Mouse (Mus musculus) neural tube, embryonic 11.5 days (tissue): ENCODE results near the gene Lrrc26. TPM values are rescaled to one million over a fixed set of nuclear protein-coding genes. Genes with fewer than 3 reads are reported as not detected.

ENCODE experiments used
- ATAC-seq: fragments of 200-750 bp; cut with Nextera tagmentation; 2 replicates; pipeline ENCODE4 v1.8.0; 2017; ENCODE audit warnings: moderate number of reproducible peaks, mild to moderate bottlenecking, moderate TSS enrichment, moderate library complexity; ENCODE audit not compliant: insufficient read depth, low FRiP score, low TSS enrichment
- DNase-seq: peaks from one replicate; pipeline ENCODE4 v3.0.0-alpha.2; 2015; ENCODE audit warnings: low spot score
- H3K27ac ChIP-seq: fragments of 300-500 bp; sonication (generic); 2 replicates; pipeline ENCODE4 v1.5.1; 2014; ENCODE audit warnings: low read depth, mild to moderate bottlenecking, low read length
- H3K27me3 ChIP-seq: fragments of 300-500 bp; sonication (generic); 2 replicates; pipeline ENCODE4 v1.6.1; 2014; ENCODE audit warnings: mild to moderate bottlenecking, low read length, mixed read lengths; ENCODE audit not compliant: control insufficient read depth, insufficient read depth
- H3K36me3 ChIP-seq: fragments of 300-500 bp; sonication (generic); 2 replicates; pipeline ENCODE4 v1.6.1; 2014; ENCODE audit warnings: mild to moderate bottlenecking, low read length, moderate library complexity, mixed read lengths; ENCODE audit not compliant: control insufficient read depth, insufficient read depth
- H3K4me1 ChIP-seq: fragments of 300-500 bp; sonication (generic); 2 replicates; pipeline ENCODE4 v1.6.1; 2014; ENCODE audit warnings: low read length, mixed read lengths; ENCODE audit not compliant: control insufficient read depth, insufficient read depth
- H3K4me2 ChIP-seq: fragments of 300-500 bp; sonication (generic); 2 replicates; pipeline ENCODE4 v1.6.1; 2014; ENCODE audit warnings: low read depth, mild to moderate bottlenecking, moderate library complexity
- H3K4me3 ChIP-seq: fragments of 300-500 bp; sonication (generic); 2 replicates; pipeline ENCODE4 v1.5.1; 2014; ENCODE audit warnings: low read depth, low read length
- H3K9ac ChIP-seq: fragments of 300-500 bp; sonication (generic); 2 replicates; pipeline ENCODE4 v1.6.1; 2014; ENCODE audit warnings: mild to moderate bottlenecking, low read length
- H3K9me3 ChIP-seq: fragments of 300-500 bp; sonication (generic); 2 replicates; pipeline ENCODE4 v1.6.1; 2016; ENCODE audit warnings: low read length; ENCODE audit not compliant: control insufficient read depth
- WGBS: fragments of 180-500 bp; shearing (Covaris S2); extraction: QIAGEN DNeasy Blood & Tissue Kit; methylation state at CpG from one replicate; pipeline ENCODE4 v1.1.7; 2014; 5-methylcytosine and 5-hydroxymethylcytosine counted together
- polyA plus RNA-seq: library from polyadenylated mRNA; unstranded; fragments of >200 nt; fragmentation: Nextera tagmentation; extraction: Ambion mirVana; gene quantifications from 2 replicates; pipeline ENCODE4 v1.2.1, GENCODE M21; 2014

Gene Lrrc26
- polyA plus RNA-seq, 1 experiment from 2014 or later: not detected

DNA sequence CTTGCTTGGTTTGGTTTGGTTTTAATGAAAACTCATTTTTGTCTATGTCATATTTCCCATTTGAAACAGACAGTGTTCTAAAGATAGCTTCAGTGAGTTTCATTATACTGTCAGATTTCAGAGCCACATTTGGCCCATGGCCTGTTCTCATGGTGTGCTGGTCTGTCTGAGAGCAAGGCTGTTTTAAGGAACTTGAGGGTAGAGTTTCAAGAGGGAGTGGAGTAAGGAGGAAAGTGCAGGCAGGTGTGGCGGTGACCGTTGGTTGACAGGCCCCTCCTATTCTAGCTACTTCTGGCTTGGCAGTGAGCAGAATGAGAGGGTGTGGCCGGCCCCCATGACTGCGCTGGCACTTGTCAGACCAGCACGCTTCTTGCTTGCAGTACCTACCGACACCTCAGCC is 48.6 kb downstream of the Lrrc26 start:
- Histone ChIP-seq H3K4me3 (no peak overlapping the region), H3K27me3 (no peaks in the 10 kb centered on the region), H3K36me3 (peaks cover 13% of the 10 kb centered on the region), H3K4me2 (no peak overlapping the region), H3K9me3 (no peaks in the 10 kb centered on the region), H3K4me1 (peaks cover 2% of the 10 kb centered on the region), H3K27ac (no peak overlapping the region), H3K9ac (no peak overlapping the region)
- WGBS: 94% methylated on average over 6 of the region's 6 CpGs
- DNase-seq (no peak), ATAC-seq (no peak)

Other genes starting within 250 kb of the Lrrc26 start
- 52.6 and 56.1 TPM in 2 replicates for gene Nsmf, start 235.6 kb upstream of the Lrrc26 start, polyA plus RNA-seq
- not detected in 2 replicates for gene Entpd8, start 209.6 kb upstream of the Lrrc26 start, polyA plus RNA-seq
- 0.29 TPM in 1 of 2 replicates, not detected in the other for gene Noxa1, start 194.8 kb upstream of the Lrrc26 start, polyA plus RNA-seq
- gene Nrarp, start 109.2 kb upstream of the Lrrc26 start, polyA plus RNA-seq: 53.7 and 57.8 TPM in 2 replicates
- gene Tor4a, start 93.0 kb upstream of the Lrrc26 start, polyA plus RNA-seq: 1.6 and 1.9 TPM in 2 replicates
- 94.8 and 99.8 TPM in 2 replicates for gene Nelfb, start 78.4 kb upstream of the Lrrc26 start, polyA plus RNA-seq
- not detected in 2 replicates for gene Stpg3, start 75.3 kb upstream of the Lrrc26 start, polyA plus RNA-seq
- gene Fam166a, start 71.2 kb upstream of the Lrrc26 start, polyA plus RNA-seq: not detected in 2 replicates
- 515 and 528 TPM in 2 replicates for gene Tubb4b, start 65.2 kb upstream of the Lrrc26 start, polyA plus RNA-seq
- not detected in 2 replicates for gene Slc34a3, start 55.6 kb upstream of the Lrrc26 start, polyA plus RNA-seq
- not detected in 2 replicates for gene Rnf224, start 53.1 kb upstream of the Lrrc26 start, polyA plus RNA-seq
- gene Rnf208, start 47.7 kb upstream of the Lrrc26 start, polyA plus RNA-seq: 29.9 and 34.0 TPM in 2 replicates
- gene Cysrt1, start 47.5 kb upstream of the Lrrc26 start, polyA plus RNA-seq: not detected in 2 replicates
- gene AL732309.1, start 43.1 kb upstream of the Lrrc26 start, polyA plus RNA-seq: 5.1 and 6.6 TPM in 2 replicates
- gene Tmem203, start 34.5 kb upstream of the Lrrc26 start, polyA plus RNA-seq: 11.4 and 13.0 TPM in 2 replicates
- 4.0 and 5.3 TPM in 2 replicates for gene Tprn, start 27.3 kb upstream of the Lrrc26 start, polyA plus RNA-seq
- 217 and 227 TPM in 2 replicates for gene Ssna1, start 17.5 kb upstream of the Lrrc26 start, polyA plus RNA-seq
- 120 and 128 TPM in 2 replicates for gene Anapc2, start 17.4 kb upstream of the Lrrc26 start, polyA plus RNA-seq
- gene Tmem210, start 1.8 kb upstream of the Lrrc26 start, polyA plus RNA-seq: not detected in 2 replicates
- gene Grin1, start 29.3 kb downstream of the Lrrc26 start, polyA plus RNA-seq: 2.5 and 3.7 TPM in 2 replicates
- 65.8 and 87.4 TPM in 2 replicates for gene Man1b1, start 42.4 kb downstream of the Lrrc26 start, polyA plus RNA-seq
- gene Dpp7, start 66.4 kb downstream of the Lrrc26 start, polyA plus RNA-seq: 16.2 and 20.6 TPM in 2 replicates
- gene Uap1l1, start 75.8 kb downstream of the Lrrc26 start, polyA plus RNA-seq: 5.1 and 7.0 TPM in 2 replicates
- 49.2 and 53.7 TPM in 2 replicates for gene Sapcd2, start 82.4 kb downstream of the Lrrc26 start, polyA plus RNA-seq
- gene Entpd2, start 106.0 kb downstream of the Lrrc26 start, polyA plus RNA-seq: 0.12 TPM in 1 of 2 replicates, not detected in the other
- gene Npdc1, start 109.4 kb downstream of the Lrrc26 start, polyA plus RNA-seq: 133 TPM in 2 replicates
- 0.11 TPM in 1 of 2 replicates, not detected in the other for gene Fut7, start 133.4 kb downstream of the Lrrc26 start, polyA plus RNA-seq
- gene Abca2, start 138.8 kb downstream of the Lrrc26 start, polyA plus RNA-seq: 5.0 and 5.6 TPM in 2 replicates
- gene Clic3, start 166.9 kb downstream of the Lrrc26 start, polyA plus RNA-seq: 0.72 and 0.89 TPM in 2 replicates
- gene Paxx, start 171.2 kb downstream of the Lrrc26 start, polyA plus RNA-seq: 22.0 and 26.3 TPM in 2 replicates
- gene Ptgds, start 180.1 kb downstream of the Lrrc26 start, polyA plus RNA-seq: 0.43 TPM in 1 of 2 replicates, not detected in the other
- gene Lcn12, start 204.0 kb downstream of the Lrrc26 start, polyA plus RNA-seq: not detected in 2 replicates
- 82.4 and 88.3 TPM in 2 replicates for gene Fbxw5, start 210.8 kb downstream of the Lrrc26 start, polyA plus RNA-seq
- gene C8g, start 211.8 kb downstream of the Lrrc26 start, polyA plus RNA-seq: 4.4 and 5.1 TPM in 2 replicates